Mouse (Mus musculus) liver, adult 2 months (tissue): ENCODE results near the gene Extl2.

Experiments
- CTCF ChIP-seq: fragments of 200-500 bp; IDR thresholded peaks from 2 replicates; pipeline ENCODE4 v1.5.1; 2011; ENCODE audit warnings: low read depth, low read length, control low read depth
- POLR2A ChIP-seq: fragments of 200-500 bp; IDR thresholded peaks from 2 replicates; pipeline ENCODE4 v1.6.1; 2011; ENCODE audit warnings: low read length, control low read depth; ENCODE audit not compliant: insufficient read depth; ENCODE audit errors: extremely low read depth

- TF ChIP-seq CTCF (no peak), POLR2A (no peak)
Measured at GRCm38 (mm10) chr3:116024669-116025068, 17.4 kb downstream of the Extl2 start.
